Mouse (Mus musculus): Measurements from ENCODE around the gene Sorcs3.

Gene Sorcs3

GRCm38 (mm10) chr19:48703763-48704162 is 497.9 kb downstream of the Sorcs3 start:
- no peak for ATAC-seq (ENCODE audit: low TSS enrichment)

GRCm38 (mm10) chr19:48706267-48706923 is 500.6 kb downstream of the Sorcs3 start:
- ATAC-seq (ENCODE audit: low TSS enrichment) = no peak

DNA sequence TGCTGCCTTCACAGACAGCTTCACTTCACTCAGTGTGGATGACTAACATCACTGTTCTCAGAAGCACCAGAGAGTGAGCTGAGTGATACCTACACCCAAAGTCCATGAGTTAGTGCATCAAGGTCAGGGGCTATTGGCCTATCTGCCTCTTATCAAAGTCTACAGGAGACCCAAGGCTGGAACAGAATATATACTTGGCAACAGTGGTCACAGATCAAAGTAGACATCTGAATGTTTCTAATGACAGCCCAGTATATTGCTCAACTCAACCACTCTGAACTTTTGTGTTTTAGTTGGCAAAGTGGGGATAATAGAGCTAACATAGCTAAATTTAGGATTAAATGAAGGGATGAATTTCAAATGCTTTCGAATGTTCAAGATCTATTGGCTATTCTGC is 501.1 kb downstream of the Sorcs3 start:
- no peak for ATAC-seq (ENCODE audit: low TSS enrichment)

GRCm38 (mm10) chr19:48725851-48726419 is 520.1 kb downstream of the Sorcs3 start:
- no peak for ATAC-seq (ENCODE audit: low TSS enrichment)

DNA sequence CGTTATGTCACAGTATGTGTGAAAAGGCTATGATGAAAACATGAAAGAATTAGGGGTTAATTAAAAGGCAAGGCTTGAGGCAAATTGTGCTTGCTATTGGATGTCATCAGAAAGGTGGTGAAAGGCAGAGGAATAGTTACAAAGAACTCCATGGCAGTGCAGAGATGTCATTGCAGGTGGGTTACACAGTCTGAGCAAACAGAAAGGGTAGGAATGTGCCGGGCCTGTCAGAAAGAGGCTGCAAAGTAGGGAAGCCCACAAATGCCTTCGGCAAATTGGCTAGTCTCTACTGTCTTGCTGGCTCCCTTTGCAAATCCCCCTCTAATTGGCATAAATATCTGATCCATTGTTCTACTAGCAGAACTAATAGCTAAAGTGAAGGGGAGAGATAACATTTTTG is 521.2 kb downstream of the Sorcs3 start:
- ATAC-seq (ENCODE audit: low TSS enrichment) = peak; percentile 18; the same call in 1 of the 2 replicates

- ATAC-seq (ENCODE audit: low TSS enrichment) = peak; percentile 89
Observed at GRCm38 (mm10) chr19:48727601-48728000, 521.8 kb downstream of the Sorcs3 start.

- no peak for ATAC-seq (ENCODE audit: low TSS enrichment)
Observed at GRCm38 (mm10) chr19:48731731-48732130, 525.9 kb downstream of the Sorcs3 start.

DNA sequence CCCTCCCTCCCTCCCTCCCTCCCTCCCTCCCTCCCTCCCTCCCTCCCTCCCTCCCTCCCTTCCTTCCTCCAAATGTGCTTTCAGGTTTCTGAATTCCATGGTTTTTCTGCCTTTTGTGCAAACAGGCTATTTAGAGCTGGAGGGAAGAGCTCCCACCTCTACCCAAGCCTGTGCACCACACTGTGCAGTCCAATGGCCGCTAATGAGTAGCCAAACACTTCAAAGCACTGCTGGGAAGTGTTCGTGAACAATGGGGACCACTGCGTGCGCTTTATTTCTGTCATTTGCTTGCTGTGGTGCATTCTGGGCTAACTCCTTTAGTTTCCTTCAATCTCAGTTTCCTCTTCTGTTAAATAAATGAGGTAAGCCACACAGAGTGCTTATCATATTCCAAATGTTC is 528.5 kb downstream of the Sorcs3 start:
- ATAC-seq (ENCODE audit: low TSS enrichment) = no peak

- no peak for ATAC-seq (ENCODE audit: low TSS enrichment)
Observed at GRCm38 (mm10) chr19:48737554-48737953, 531.7 kb downstream of the Sorcs3 start.

DNA sequence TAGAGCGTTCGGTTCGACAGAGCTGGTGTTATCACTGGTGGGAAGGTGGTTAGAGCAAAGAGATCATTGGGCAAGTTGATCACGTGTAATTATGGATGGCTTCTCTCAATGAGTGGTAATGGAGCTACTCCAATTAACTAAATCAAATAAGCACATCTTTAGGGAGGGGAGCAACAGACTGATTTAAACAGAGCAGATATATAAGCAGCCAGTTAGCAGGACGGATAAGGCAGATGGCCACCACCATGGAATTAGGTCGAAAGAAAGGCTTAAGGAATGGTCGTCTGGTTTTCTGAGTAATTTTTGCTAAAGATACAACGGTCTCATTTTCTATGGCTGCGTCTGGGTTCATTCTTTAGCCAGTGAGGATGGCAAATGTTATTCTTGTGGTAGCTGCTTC is 549.3 kb downstream of the Sorcs3 start:
- ATAC-seq (ENCODE audit: low TSS enrichment) = no peak

DNA sequence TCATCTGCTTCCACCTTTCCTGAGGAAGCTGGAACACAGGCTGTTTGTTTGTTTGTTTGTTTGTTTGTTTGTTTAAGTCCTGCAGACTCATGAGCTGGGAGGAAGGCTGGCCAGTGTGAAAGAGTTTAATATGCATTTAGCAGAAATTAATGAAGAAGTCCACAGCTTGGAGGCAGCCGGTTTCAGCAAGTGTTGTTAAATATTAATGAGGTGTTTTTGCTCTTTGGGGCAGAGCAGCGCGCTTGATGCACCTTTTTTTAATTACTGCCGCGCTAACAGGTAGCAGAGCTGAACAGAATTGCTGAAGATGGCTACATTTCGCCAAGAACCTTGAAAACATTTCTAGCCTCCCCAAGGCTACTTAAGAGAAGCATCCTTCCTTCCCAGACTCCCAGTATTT is 551.0 kb downstream of the Sorcs3 start:
- no peak for ATAC-seq (ENCODE audit: low TSS enrichment)

DNA sequence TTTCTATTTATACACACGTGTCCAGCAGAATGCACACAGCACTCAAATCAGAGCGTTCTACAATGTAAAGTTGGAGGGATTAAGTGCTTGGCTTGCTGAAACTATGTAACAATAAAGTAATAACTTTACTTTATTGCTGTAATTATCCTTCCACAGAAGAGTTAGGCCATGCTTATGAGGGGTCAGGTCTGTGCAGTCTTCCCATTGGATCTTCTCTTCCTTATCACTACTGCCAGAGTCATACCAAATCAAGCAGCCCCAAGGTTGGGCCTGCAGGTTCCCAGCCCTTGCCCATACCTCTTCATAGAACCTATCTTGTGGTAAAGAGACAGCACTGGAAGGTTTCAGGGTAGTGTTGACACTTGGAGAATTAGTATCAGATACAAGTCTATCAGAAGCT is 560.7 kb downstream of the Sorcs3 start:
- ATAC-seq (ENCODE audit: low TSS enrichment) = no peak

DNA sequence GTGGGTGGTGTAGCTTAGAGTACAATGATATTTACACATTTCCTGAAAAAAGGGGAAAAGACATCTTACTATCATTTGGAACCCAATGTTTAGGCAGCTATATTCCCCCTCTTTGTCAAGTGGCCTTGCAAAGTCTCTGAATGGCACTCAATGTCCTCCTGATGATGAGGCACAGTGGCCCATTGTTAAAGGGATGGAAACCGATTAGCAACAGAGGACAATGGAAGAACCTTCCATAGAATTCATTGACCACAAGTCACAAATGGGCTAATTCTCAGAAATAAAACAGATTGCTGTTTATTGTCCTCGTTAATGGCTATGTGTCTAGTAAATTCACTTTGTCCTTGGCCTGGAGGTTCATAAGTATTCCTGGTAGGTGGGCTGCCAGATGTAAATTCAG is 565.7 kb downstream of the Sorcs3 start:
- ATAC-seq (ENCODE audit: low TSS enrichment) = no peak

GRCm38 (mm10) chr19:48779095-48779765 is 573.4 kb downstream of the Sorcs3 start:
- no peak for ATAC-seq (ENCODE audit: low TSS enrichment)

GRCm38 (mm10) chr19:48780813-48781212 is 575.0 kb downstream of the Sorcs3 start:
- no peak for ATAC-seq (ENCODE audit: low TSS enrichment)

- no peak for ATAC-seq (ENCODE audit: low TSS enrichment)
Observed at GRCm38 (mm10) chr19:48782024-48782721, 576.3 kb downstream of the Sorcs3 start.

- peak; percentile 85 for ATAC-seq (ENCODE audit: low TSS enrichment)
Observed at GRCm38 (mm10) chr19:48787269-48787668, 581.4 kb downstream of the Sorcs3 start.

DNA sequence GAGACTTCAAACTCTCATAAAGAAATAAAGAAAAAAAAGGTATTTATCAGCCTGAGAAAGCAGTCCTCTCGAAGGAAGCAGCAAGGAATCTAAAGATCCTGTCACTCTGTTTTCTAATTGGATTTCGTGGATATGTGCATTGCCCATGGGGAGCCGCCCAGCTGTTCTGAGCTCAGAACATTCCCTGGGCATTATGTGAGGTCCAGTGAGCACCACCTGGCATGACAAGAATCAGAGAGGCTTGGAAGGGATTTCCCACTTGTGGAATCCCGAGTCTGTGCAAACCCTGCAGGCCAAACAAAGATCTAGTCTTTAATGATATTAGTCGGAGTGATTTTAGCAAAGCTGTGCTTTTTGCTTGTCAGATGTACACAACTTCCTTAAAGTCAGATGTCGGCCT is 598.7 kb downstream of the Sorcs3 start:
- ATAC-seq (ENCODE audit: low TSS enrichment) = no peak

DNA sequence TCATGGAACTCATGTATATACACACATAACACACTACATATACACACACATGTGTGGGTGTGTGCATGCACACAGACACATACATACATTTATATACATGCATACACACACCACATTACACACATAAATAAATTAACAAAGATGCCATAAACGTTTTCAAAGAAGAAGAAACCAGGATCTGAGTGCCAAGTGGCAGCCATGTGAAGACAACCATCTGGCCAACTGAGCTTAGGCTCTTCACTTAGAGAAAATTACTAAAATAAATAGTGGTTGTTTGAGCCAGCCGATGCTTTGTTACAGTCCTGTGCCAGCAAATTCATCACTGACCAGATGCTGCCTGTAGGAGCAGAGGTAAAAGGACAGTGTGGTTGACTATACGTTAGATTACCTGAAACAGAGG is 605.7 kb downstream of the Sorcs3 start:
- ATAC-seq (ENCODE audit: low TSS enrichment) = no peak

- no peak for ATAC-seq (ENCODE audit: low TSS enrichment)
Observed at GRCm38 (mm10) chr19:48813823-48814222, 608.0 kb downstream of the Sorcs3 start.

DNA sequence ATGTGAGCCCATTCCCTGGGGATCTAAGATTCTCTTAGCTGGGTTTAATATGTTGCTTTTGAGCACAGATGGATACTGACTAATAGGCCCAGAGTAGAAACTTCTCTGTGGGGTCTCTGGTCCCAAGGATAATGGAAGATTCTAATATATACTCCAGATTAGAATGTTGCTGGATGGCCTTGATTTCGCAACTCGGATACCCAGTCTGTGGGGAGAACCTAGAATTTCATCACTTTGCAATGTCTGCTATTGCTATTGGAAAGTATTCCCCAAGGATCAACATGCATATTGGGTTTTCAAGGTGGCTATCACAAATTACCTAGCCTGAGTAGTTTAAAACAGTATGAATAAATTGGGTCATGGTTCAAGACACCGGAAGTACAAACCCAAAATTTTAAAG is 609.2 kb downstream of the Sorcs3 start:
- ATAC-seq (ENCODE audit: low TSS enrichment) = no peak

DNA sequence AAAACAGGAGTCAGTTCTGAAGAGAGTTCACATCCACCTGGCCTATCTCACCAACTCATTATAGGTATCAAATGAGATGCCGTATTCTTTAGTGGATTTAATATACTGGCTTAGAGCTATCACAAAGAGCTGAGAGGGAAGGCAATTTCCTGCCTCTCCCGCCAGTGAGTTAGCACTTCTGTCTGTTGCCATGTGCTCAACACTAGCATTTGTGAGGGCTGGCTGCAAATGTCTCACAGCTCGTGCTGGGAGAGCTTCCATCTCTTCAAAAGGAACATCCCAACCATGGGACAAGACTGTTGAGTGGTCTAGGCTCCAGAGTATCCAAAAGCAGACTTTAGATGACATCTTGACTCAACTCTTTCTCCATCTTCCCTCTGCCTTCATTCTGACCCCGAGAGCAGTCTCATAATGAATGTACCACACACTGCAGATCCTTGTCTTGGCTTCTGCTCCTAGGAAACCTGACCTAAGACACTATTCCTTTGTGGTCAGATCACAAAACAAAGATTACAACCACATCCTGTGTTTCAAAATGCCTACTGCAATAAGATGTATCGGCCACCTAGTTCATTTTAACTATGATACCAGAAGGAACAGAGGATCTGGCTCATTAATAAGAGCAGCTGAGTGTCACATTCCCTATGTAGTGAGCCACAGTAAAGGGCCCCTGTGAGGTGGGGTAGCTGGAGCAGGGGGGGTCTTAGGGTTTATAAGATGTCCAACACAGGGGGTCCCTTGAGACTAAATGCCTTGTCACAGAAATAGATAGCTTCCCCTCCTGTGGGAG is 614.9 kb downstream of the Sorcs3 start:
- peak; percentile 91 for ATAC-seq (ENCODE audit: low TSS enrichment)
